Comparison of ENCODE assay signal across 23 mouse cellular contexts in genomic region chr1:85739000-85739399, GRCm38 (mm10). TPM values are rescaled to one million over a fixed set of nuclear protein-coding genes. Genes with fewer than 3 reads are reported as not detected.
DNase-seq lines count a peak whose midpoint lies in the region; ATAC-seq lines count a peak whose summit lies in the region.
"Had no signal": no experiment of that assay in that cellular context is flagged by ENCODE, and none has a peak within 500 bp of the region (broad histone marks: within the 10 kb centered on the region; RNA-seq: fewer than 3 reads in every experiment).

No protein-coding gene starts in this region.

- H3K4me3 ChIP-seq in hindbrain, embryonic 13.5 days = no peak overlapping the region
- H3K4me3 ChIP-seq: embryonic facial prominence, embryonic 10.5 days; gastrocnemius, adult 2 months; heart, embryonic 10.5 days; hindbrain, embryonic 12.5 days had no signal

- H3K9ac ChIP-seq in hindbrain, embryonic 13.5 days = no peak overlapping the region
- H3K9ac ChIP-seq: hindbrain, embryonic 12.5 days had no signal

- no peaks in the 10 kb centered on the region for H3K36me3 ChIP-seq in hindbrain, embryonic 13.5 days
- H3K36me3 ChIP-seq: embryonic facial prominence, embryonic 10.5 days; heart, embryonic 10.5 days; hindbrain, embryonic 12.5 days had no signal

- no peak for ATAC-seq in hindbrain, embryonic 13.5 days (ENCODE audit: low FRiP score)
- ATAC-seq: forebrain, embryonic 14.5 days; hindbrain, postnatal 0 days; intestine, embryonic 16.5 days had no signal

- 94% methylated on average over 4 of the region's 4 CpGs for WGBS in hindbrain, embryonic 13.5 days

- H3K4me1 ChIP-seq in hindbrain, embryonic 13.5 days (replicated peaks) = peaks cover 17% of the 10 kb centered on the region; the same call in 1 of the 2 replicates

- no peak overlapping the region for H3K27ac ChIP-seq in hindbrain, embryonic 13.5 days
- H3K27ac ChIP-seq: embryonic facial prominence, embryonic 10.5 days; gastrocnemius, adult 2 months; heart, embryonic 10.5 days; hindbrain, embryonic 12.5 days; hindbrain, postnatal 0 days had no signal

- peak; percentile 33 for DNase-seq in 416B (ENCODE audit: low read depth)
- peak; percentile 50 for DNase-seq in CD4-positive helper T cell, adult 2 months (ENCODE audit: low read depth, low spot score)
- DNase-seq in thymus, adult 18-20 months = peak; percentile 49 to 71
- DNase-seq in thymus, postnatal 14 days = peak; percentile 69
- DNase-seq in yolk sac, embryonic 10.5 days (ENCODE audit: low spot score) = no peak
- DNase-seq in adrenal gland, postnatal 4 days (ENCODE audit: low spot score in 2 of 2) = no peak
- no peak for DNase-seq in embryo, embryonic 10.5 days (ENCODE audit: low spot score)
- DNase-seq: adrenal gland, postnatal 10 days; B cell, adult 2 months; cerebellum, adult 11-12 months; cerebellum, adult 9-10 months; cerebellum, postnatal 25 days; gastrocnemius, adult 2 months; gastrocnemius, postnatal 25 days; heart, postnatal 10 days; heart, postnatal 4 days had no signal

- no peaks in the 10 kb centered on the region for H3K27me3 ChIP-seq in hindbrain, embryonic 13.5 days
- H3K27me3 ChIP-seq: hindbrain, embryonic 12.5 days had no signal

- H3K9me3 ChIP-seq in hindbrain, embryonic 13.5 days = no peaks in the 10 kb centered on the region
- H3K9me3 ChIP-seq: embryonic facial prominence, embryonic 10.5 days; heart, embryonic 10.5 days; hindbrain, embryonic 12.5 days had no signal

- H3K4me2 ChIP-seq in hindbrain, embryonic 13.5 days = no peak overlapping the region
- H3K4me2 ChIP-seq: hindbrain, embryonic 12.5 days had no signal

RNA-seq across cellular contexts. Expression of gene A630001G21Rik, which starts 39.4 kb away (rescaled TPM):
- 1 to 10 TPM in 1 of 2 experiments, under 1 TPM in 1; 0.76 to 1.5 TPM for total RNA-seq in adrenal gland, postnatal 4 days (2021)
- 0.65 and 0.66 TPM in 2 replicates for polyA plus RNA-seq in hindbrain, embryonic 13.5 days (2015; fragmentation: Nextera tagmentation; extraction: Ambion mirVana)
- total RNA-seq: hindbrain, postnatal 0 days had no signal

RNA-seq across cellular contexts. Expression of gene Cab39, which starts 54.2 kb away (rescaled TPM):
- 100 to 1,000 TPM; 110 to 111 TPM for total RNA-seq in adrenal gland, postnatal 4 days (2021)
- polyA plus RNA-seq in hindbrain, embryonic 13.5 days (2015; fragmentation: Nextera tagmentation; extraction: Ambion mirVana) = 49.6 and 52.8 TPM in 2 replicates

Comparison
In these comparisons a context has a peak if more than half of its experiments do, and no peak if none do; other contexts are left out.
1. DNase-seq: peak in 416B (single experiment), CD4-positive helper T cell, adult 2 months (single experiment), thymus, adult 18-20 months (2 of 2) and thymus, postnatal 14 days (single experiment); none in yolk sac, embryonic 10.5 days (single experiment), adrenal gland, postnatal 4 days (0 of 2) and embryo, embryonic 10.5 days (single experiment).